Mouse (Mus musculus) adrenal gland, adult 8-10 months (tissue): ENCODE measurements around the gene Foxf1. TPM values are rescaled to one million over a fixed set of nuclear protein-coding genes. Genes with fewer than 3 reads are reported as not detected.

ENCODE experiments used
- DNase-seq: peaks from one replicate; pipeline ENCODE4 v3.0.0; 2022
- total RNA-seq, 4 experiments: library from RNA; stranded (reverse); gene quantifications; 2 replicates each; pipeline ENCODE4 v1.2.4; 2022

Gene Foxf1
- total RNA-seq: under 1 TPM; 0.17 to 0.46 (median 0.29) TPM

GRCm38 (mm10) chr8:121084210-121084951 lies at the start of gene Foxf1:
Gene Foxf1 (plus strand): TSS chr8:121084386.
- no peak for DNase-seq

- DNase-seq: no peak
These were observed 48.6 kb upstream of the Foxf1 start for GRCm38 (mm10) chr8:121035611-121036010.

- no peak for DNase-seq
These were observed 40.3 kb upstream of the Foxf1 start for GRCm38 (mm10) chr8:121043719-121044440.

GRCm38 (mm10) chr8:121047441-121047840 lies 36.7 kb upstream of the Foxf1 start:
- DNase-seq: no peak

- no peak for DNase-seq
These were observed 26.1 kb upstream of the Foxf1 start for GRCm38 (mm10) chr8:121058081-121058480.

GRCm38 (mm10) chr8:121059098-121059497 lies 25.1 kb upstream of the Foxf1 start:
- DNase-seq: no peak

- DNase-seq: no peak
These were observed 21.7 kb upstream of the Foxf1 start for GRCm38 (mm10) chr8:121062521-121062920.

GRCm38 (mm10) chr8:121063649-121064048 lies 20.5 kb upstream of the Foxf1 start:
- DNase-seq: no peak

- DNase-seq: no peak
These were observed 12.7 kb upstream of the Foxf1 start for GRCm38 (mm10) chr8:121071454-121071853.

GRCm38 (mm10) chr8:121072406-121073130 lies 11.6 kb upstream of the Foxf1 start:
- no peak for DNase-seq

GRCm38 (mm10) chr8:121073174-121074107 lies 10.7 kb upstream of the Foxf1 start:
- no peak for DNase-seq

GRCm38 (mm10) chr8:121074108-121074847 lies 9.9 kb upstream of the Foxf1 start:
- DNase-seq: no peak

- no peak for DNase-seq
These were observed 9.4 kb upstream of the Foxf1 start for GRCm38 (mm10) chr8:121074848-121075145.

GRCm38 (mm10) chr8:121075936-121076335 lies 8.2 kb upstream of the Foxf1 start:
- no peak for DNase-seq

GRCm38 (mm10) chr8:121076555-121076954 lies 7.6 kb upstream of the Foxf1 start:
- DNase-seq: no peak

- no peak for DNase-seq
These were observed 5.5 kb upstream of the Foxf1 start for GRCm38 (mm10) chr8:121078721-121079120.

GRCm38 (mm10) chr8:121079201-121079600 lies 5.0 kb upstream of the Foxf1 start:
- DNase-seq: no peak

GRCm38 (mm10) chr8:121079944-121080343 lies 4.2 kb upstream of the Foxf1 start:
- DNase-seq: no peak

GRCm38 (mm10) chr8:121080361-121081090 lies 3.7 kb upstream of the Foxf1 start:
- no peak for DNase-seq

GRCm38 (mm10) chr8:121081398-121081797 lies 2.8 kb upstream of the Foxf1 start:
- no peak for DNase-seq
